Mouse (Mus musculus) embryonic facial prominence, embryonic 14.5 days (tissue): ENCODE results near the gene 1190005I06Rik. TPM values are rescaled to one million over a fixed set of nuclear protein-coding genes. Genes with fewer than 3 reads are reported as not detected.

Experiments
- ATAC-seq: fragments of 200-750 bp; cut with Nextera tagmentation; 2 replicates; pipeline ENCODE4 v1.8.0; 2017; ENCODE audit warnings: low read depth, moderate number of reproducible peaks, moderate TSS enrichment
- DNase-seq: peaks from one replicate; pipeline ENCODE4 v3.0.0-alpha.2; 2015; ENCODE audit warnings: low spot score
- H3K27ac ChIP-seq: fragments of 300-500 bp; sonication (generic); replicated peaks from 2 replicates; pipeline ENCODE4 v1.5.1; 2014; ENCODE audit warnings: low read depth, mild to moderate bottlenecking, low read length, moderate library complexity
- H3K27me3 ChIP-seq: fragments of 300-500 bp; sonication (generic); replicated peaks from 2 replicates; pipeline ENCODE4 v1.6.1; 2014; ENCODE audit warnings: low read length; ENCODE audit not compliant: control insufficient read depth, insufficient read depth
- H3K36me3 ChIP-seq: fragments of 300-500 bp; sonication (generic); 2 replicates; pipeline ENCODE4 v1.6.1; 2014; ENCODE audit warnings: low read length, mixed read lengths; ENCODE audit not compliant: control insufficient read depth, insufficient read depth
- H3K4me1 ChIP-seq: fragments of 300-500 bp; sonication (generic); 2 replicates; pipeline ENCODE4 v1.6.1; 2014; ENCODE audit warnings: antibody characterized with exemption, low read length; ENCODE audit not compliant: control insufficient read depth, insufficient read depth
- H3K4me2 ChIP-seq: fragments of 300-500 bp; sonication (generic); 2 replicates; pipeline ENCODE4 v1.6.1; 2014; ENCODE audit warnings: low read depth, mild to moderate bottlenecking, low read length, moderate library complexity, mixed read lengths
- H3K4me3 ChIP-seq: fragments of 300-500 bp; sonication (generic); 2 replicates; pipeline ENCODE4 v1.5.1; 2014; ENCODE audit warnings: low read depth, mild to moderate bottlenecking, low read length
- H3K9ac ChIP-seq: fragments of 300-500 bp; sonication (generic); 2 replicates; pipeline ENCODE4 v1.6.1; 2014; ENCODE audit warnings: low read depth, mild to moderate bottlenecking, low read length, moderate library complexity, mixed read lengths
- H3K9me3 ChIP-seq: fragments of 300-500 bp; sonication (generic); 2 replicates; pipeline ENCODE4 v1.6.1; 2016; ENCODE audit warnings: low read length; ENCODE audit not compliant: control insufficient read depth
- WGBS: fragments of 180-500 bp; shearing (Covaris S2); extraction: QIAGEN DNeasy Blood & Tissue Kit; methylation state at CpG from one replicate; pipeline ENCODE4 v1.1.7; 2014; 5-methylcytosine and 5-hydroxymethylcytosine counted together
- polyA plus RNA-seq: library from polyadenylated mRNA; unstranded; fragments of >200 nt; fragmentation: Nextera tagmentation; extraction: Ambion mirVana; gene quantifications from 2 replicates; pipeline ENCODE4 v1.2.1, GENCODE M21; 2014

Gene 1190005I06Rik
- polyA plus RNA-seq, 1 experiment from 2014 or later, result 6.9 TPM

- 78% methylated on average over 8 of the region's 8 CpGs for WGBS
- H3K36me3 ChIP-seq, result peaks cover 35% of the 10 kb centered on the region
- H3K4me2 ChIP-seq, result no peak overlapping the region
- no peak overlapping the region for H3K9ac ChIP-seq
- no peaks in the 10 kb centered on the region for H3K9me3 ChIP-seq
- no peaks in the 10 kb centered on the region for H3K27me3 ChIP-seq
- no peaks in the 10 kb centered on the region for H3K4me1 ChIP-seq
- no peak overlapping the region for H3K4me3 ChIP-seq
- no peak for ATAC-seq
- H3K27ac ChIP-seq, result no peak overlapping the region
- DNase-seq, result no peak
These were observed 28.3 kb upstream of the 1190005I06Rik start for GRCm38 (mm10) chr8:120675718-120676117.

- Histone ChIP-seq H3K27ac (no peak overlapping the region), H3K4me1 (peaks cover 3% of the 10 kb centered on the region), H3K4me2 (no peak overlapping the region), H3K9me3 (no peaks in the 10 kb centered on the region), H3K27me3 (no peaks in the 10 kb centered on the region), H3K36me3 (peaks cover 45% of the 10 kb centered on the region), H3K9ac (no peak overlapping the region), H3K4me3 (no peak overlapping the region)
- DNase-seq, result no peak
- no peak for ATAC-seq
- WGBS, result 90% methylated on average over 7 of the region's 7 CpGs
These were observed 25.9 kb upstream of the 1190005I06Rik start for GRCm38 (mm10) chr8:120673298-120673697.

- DNase-seq, result no peak
- 88% methylated on average over 15 of the region's 16 CpGs for WGBS
- H3K27me3 ChIP-seq, result no peaks in the 10 kb centered on the region
- H3K27ac ChIP-seq, result no peak overlapping the region
- H3K4me1 ChIP-seq, result peaks cover 3% of the 10 kb centered on the region
- H3K4me3 ChIP-seq, result no peak overlapping the region
- ATAC-seq, result no peak
- H3K9me3 ChIP-seq, result no peaks in the 10 kb centered on the region
- no peak overlapping the region for H3K9ac ChIP-seq
- H3K36me3 ChIP-seq, result peaks cover 45% of the 10 kb centered on the region
- no peak overlapping the region for H3K4me2 ChIP-seq
These were observed 25.3 kb upstream of the 1190005I06Rik start for GRCm38 (mm10) chr8:120672626-120673229.

- H3K4me3 ChIP-seq, result no peak overlapping the region
- H3K36me3 ChIP-seq, result peaks cover 45% of the 10 kb centered on the region
- H3K27ac ChIP-seq, result no peak overlapping the region
- DNase-seq, result no peak
- no peak overlapping the region for H3K4me2 ChIP-seq
- no peaks in the 10 kb centered on the region for H3K9me3 ChIP-seq
- H3K9ac ChIP-seq, result no peak overlapping the region
- H3K4me1 ChIP-seq, result peaks cover 6% of the 10 kb centered on the region
- ATAC-seq, result no peak
- 33% methylated on average over 6 of the region's 6 CpGs for WGBS
- no peaks in the 10 kb centered on the region for H3K27me3 ChIP-seq
These were observed 24.3 kb upstream of the 1190005I06Rik start for GRCm38 (mm10) chr8:120671775-120672174.

GRCm38 (mm10) chr8:120668374-120668905, 21.0 kb upstream of the 1190005I06Rik start, which contains the start of gene Emc8:
Gene Emc8 (minus strand): TSS chr8:120668573.
- Histone ChIP-seq H3K9ac (peak within 1 kb of the TSS; percentile 98), H3K4me1 (peaks cover 20% of the 10 kb centered on the region), H3K27me3 (no peaks in the 10 kb centered on the region), H3K4me2 (peak within 1 kb of the TSS; percentile 92), H3K9me3 (no peaks in the 10 kb centered on the region), H3K4me3 (peak within 1 kb of the TSS; percentile 97), H3K36me3 (peaks cover 36% of the 10 kb centered on the region), H3K27ac (peak within 1 kb of the TSS; percentile 84)
- no peak for ATAC-seq
- DNase-seq, result no peak
- 3% methylated on average over 15 of the region's 51 CpGs for WGBS

- WGBS, result under 1% methylated on average over 37 of the region's 105 CpGs
- Histone ChIP-seq H3K27me3 (no peaks in the 10 kb centered on the region), H3K9me3 (no peaks in the 10 kb centered on the region), H3K27ac (peak within 1 kb of the TSS; percentile 84), H3K4me3 (peak within 1 kb of the TSS; percentile 97), H3K9ac (peak within 1 kb of the TSS; percentile 98), H3K4me2 (peak within 1 kb of the TSS; percentile 92), H3K36me3 (peaks cover 29% of the 10 kb centered on the region), H3K4me1 (peaks cover 20% of the 10 kb centered on the region)
- ATAC-seq (peak; percentile 94), DNase-seq (peak; percentile 96)
These were observed 20.3 kb upstream of the 1190005I06Rik start, which contains the start of the genes Gm27021 and Cox4i1 for GRCm38 (mm10) chr8:120667561-120668373. Gene Gm27021 (minus strand): TSS chr8:120668079. Gene Cox4i1 (plus strand): TSS chr8:120668222.

GRCm38 (mm10) chr8:120666807-120667470, 19.5 kb upstream of the 1190005I06Rik start:
- ATAC-seq, result no peak
- peak overlapping the region; percentile 97 for H3K4me3 ChIP-seq
- H3K9me3 ChIP-seq, result no peaks in the 10 kb centered on the region
- no peaks in the 10 kb centered on the region for H3K27me3 ChIP-seq
- 2% methylated on average over 17 of the region's 17 CpGs for WGBS
- peak overlapping the region; percentile 80 for H3K4me2 ChIP-seq
- peak overlapping the region; percentile 84 for H3K27ac ChIP-seq
- H3K36me3 ChIP-seq, result peaks cover 21% of the 10 kb centered on the region
- peak; percentile 50 for DNase-seq
- peak overlapping the region; percentile 98 for H3K9ac ChIP-seq
- peaks cover 20% of the 10 kb centered on the region for H3K4me1 ChIP-seq

GRCm38 (mm10) chr8:120665726-120666455, 18.5 kb upstream of the 1190005I06Rik start:
- H3K4me3 ChIP-seq, result peak overlapping the region; percentile 97
- H3K9ac ChIP-seq, result peak overlapping the region; percentile 98

More at GRCm38 (mm10) chr8:120665726-120666455, 18.5 kb upstream of the 1190005I06Rik start:
- 64% methylated on average over 3 of the region's 3 CpGs for WGBS
- ATAC-seq (no peak), DNase-seq (no peak)
- Histone ChIP-seq H3K4me1 (peaks cover 20% of the 10 kb centered on the region), H3K9me3 (no peaks in the 10 kb centered on the region), H3K27ac (no peak overlapping the region), H3K36me3 (peaks cover 12% of the 10 kb centered on the region), H3K27me3 (no peaks in the 10 kb centered on the region), H3K4me2 (peak overlapping the region; percentile 80)
